Mouse (Mus musculus): ENCODE measurements around the gene Zscan22. TPM values are rescaled to one million over a fixed set of nuclear protein-coding genes. Genes with fewer than 3 reads are reported as not detected.
"Not testable (repeated sequence)": the region's sequence is repeated elsewhere in the genome, so short reads cannot be mapped to it uniquely, and the experiment has no call there.

Zscan22 gene
- total RNA-seq (2021) (10 to 100 TPM; 12.9 to 13.3 TPM), polyA plus RNA-seq (2012; rRNA removed) (7.5 and 7.7 TPM in 2 replicates)
- long read RNA-seq, partial matches to known transcripts: 0 of 9 reads
- long read RNA-seq, other reads (novel, unspliced or antisense): 4 of 9 reads

DNA sequence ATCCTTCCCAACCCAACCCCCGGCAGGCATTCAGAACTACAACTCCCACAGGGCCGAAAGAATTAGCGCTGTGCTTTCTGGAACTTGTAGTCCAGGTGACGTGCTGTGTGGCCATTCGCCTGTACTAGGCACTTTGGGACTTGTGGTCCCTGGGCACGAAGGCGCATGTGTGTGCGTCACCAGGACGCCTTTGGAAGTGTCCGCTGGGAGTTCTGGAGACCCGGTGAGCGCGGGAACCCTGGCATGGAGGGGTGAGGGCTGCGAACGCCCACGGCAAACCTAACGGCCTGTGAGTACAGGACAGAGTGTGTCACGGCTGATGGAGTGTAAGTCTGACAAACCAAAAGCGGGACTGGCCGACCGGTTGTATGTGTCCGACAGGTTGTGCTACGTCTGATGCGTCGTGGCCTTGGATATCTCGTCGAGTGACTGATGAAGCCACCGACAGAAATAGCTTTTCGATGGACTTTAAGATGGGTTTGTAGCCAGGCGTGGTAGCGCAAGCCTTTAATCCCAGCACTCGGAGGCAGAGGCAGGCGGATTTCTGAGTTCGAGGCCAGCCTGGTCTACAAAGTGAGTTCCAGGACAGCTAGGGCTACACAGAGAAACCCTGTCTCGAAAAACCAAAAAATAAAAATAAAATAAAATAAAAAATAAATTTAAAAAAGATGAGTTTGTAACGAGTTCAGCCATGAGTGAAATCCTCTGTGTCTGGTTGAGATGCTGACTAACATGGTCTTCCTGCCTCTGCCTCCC, at the start of gene Zscan22:
TSS of gene Zscan22 (plus strand) at position 161 of the 756 bp plus-strand sequence.
- peak; percentile 95 for DNase-seq

GRCm38 (mm10) chr7:12874301-12874700, 23.3 kb upstream of the Zscan22 start:
- DNase-seq: peak; percentile 17

- DNase-seq: no peak
Observed at GRCm38 (mm10) chr7:12880036-12880435, 17.6 kb upstream of the Zscan22 start.

GRCm38 (mm10) chr7:12880497-12880896, 17.1 kb upstream of the Zscan22 start:
- DNase-seq: not testable (repeated sequence)

DNA sequence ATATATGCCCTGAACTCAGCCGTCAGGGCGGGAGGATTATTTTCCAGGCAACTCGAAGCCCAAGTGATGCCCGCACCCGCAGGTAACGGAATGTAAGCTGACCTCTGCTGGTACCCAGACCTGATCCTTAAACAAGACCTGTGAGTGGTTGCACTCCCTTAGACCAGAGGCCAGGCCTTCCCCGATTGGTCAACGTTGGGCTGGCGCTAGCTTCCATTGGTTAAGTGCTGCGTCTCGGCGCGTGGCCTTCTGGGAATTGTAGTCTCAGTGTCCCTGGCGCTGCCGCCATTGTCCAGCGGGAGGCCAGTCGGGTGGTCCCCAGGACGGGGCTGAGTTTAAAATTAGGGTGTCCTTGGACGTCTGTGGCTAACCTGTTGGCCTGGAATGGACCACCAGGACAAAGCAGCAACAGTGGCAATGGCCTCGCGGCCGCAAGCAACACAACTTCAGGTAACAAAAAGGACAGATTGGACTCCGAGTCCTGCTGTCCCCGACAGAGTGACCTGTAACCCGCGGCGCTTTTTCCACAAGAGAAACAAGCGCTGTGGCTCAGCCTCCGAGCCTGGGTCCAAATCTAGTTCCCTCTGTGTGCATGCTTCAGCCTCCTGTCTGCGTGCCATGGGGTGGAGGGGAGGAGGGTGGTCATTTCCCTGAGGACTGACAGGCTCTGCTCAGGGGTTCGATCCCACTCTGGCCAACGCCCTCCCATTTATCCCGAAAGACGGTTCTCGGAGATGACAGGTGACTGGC, 16.5 kb upstream of the Zscan22 start, which contains the start of gene Zfp128:
TSS of gene Zfp128 (plus strand) at position 267 of the 750 bp plus-strand sequence.
- DNase-seq: peak; percentile 96

DNA sequence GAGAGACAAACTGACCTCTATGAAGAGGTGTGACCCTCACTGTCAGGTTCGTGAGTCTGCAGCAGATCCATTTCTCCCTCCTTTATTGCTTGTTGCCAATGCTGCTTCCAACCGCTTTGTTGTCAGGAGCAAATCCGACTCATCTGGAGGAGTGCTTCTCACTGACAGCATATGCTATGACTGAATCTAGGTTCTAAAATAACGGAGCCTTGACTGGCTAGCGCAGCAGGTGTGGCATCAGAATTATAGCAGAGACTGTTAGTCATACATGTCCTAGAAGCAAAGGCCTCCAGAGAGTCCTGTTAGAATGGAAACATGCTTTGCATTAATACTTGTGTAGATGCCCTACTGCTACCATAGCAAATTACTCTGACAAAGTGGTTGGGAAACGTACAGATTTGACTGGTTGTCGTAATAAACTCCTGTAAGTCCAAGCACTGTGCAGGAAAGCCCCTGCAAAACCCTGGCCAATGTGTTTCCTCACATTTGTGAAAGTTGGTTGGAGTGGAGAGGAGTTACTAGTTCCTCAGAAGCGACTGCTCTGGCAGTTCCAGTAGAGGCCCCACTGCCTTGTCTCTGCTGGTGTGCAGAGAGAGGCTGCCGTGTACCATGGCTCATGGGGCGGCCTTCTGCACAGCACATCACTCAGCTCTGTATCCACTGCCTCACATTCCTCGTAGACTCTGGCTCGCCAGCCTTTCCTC, 10.9 kb upstream of the Zscan22 start:
- no peak for DNase-seq

DNA sequence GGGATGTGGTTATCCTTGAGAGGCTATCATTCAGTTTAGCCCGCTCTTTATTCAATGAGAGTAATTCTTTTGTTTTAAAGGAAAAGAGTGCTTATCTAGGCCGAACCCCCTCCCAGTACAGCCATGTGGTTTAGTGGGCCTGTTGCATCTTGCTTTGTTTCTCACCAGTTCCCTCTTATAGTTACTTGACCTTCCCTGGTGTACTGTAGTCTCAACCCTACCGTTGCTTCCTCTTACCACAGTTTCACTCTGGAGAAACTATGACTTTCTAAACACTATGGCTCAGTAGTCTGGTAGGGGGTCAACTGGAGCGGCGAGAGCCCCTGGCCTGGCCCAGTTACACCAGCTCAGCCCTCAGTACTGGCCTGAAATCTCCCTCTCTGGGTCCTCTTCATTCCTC, 10.0 kb upstream of the Zscan22 start:
- no peak for DNase-seq

DNA sequence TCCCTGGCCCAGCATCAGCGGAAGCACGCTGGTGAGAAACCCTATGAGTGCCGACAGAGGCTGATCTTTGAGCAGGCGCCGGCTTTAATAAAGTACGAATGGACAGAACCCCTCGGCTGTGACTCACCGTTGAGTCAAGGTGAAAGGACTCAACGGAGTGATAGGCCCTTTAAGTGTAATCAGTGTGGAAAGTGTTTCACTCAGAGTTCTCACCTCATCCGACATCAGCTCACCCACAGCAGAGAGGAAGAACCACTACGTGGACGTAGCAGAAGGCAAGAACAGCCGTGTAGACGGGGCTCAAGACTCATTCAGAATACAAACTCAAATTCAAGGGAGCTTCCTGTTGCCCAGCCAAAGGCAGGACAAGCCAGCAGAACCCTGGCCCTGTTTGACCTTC, 6.7 kb upstream of the Zscan22 start:
- no peak for DNase-seq

DNA sequence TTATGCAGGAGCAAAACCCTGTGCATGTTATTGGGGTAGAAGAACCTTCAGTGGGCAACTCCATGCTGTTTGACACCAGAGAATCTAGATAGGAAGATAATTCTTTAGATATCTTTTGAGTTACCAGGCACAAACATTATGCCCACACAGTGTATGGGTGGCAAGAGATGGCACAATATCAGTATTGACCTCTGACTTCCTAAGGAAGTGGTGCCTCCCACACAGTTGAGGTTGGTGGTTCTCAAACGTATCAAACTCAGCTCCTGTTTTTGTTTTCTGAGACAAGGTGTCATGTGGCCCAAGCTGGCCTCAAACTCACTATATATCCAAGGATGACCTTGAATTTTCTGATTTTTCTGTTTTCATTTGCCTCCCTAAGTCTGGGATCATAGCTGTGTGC, 6.3 kb upstream of the Zscan22 start:
- DNase-seq: no peak

DNA sequence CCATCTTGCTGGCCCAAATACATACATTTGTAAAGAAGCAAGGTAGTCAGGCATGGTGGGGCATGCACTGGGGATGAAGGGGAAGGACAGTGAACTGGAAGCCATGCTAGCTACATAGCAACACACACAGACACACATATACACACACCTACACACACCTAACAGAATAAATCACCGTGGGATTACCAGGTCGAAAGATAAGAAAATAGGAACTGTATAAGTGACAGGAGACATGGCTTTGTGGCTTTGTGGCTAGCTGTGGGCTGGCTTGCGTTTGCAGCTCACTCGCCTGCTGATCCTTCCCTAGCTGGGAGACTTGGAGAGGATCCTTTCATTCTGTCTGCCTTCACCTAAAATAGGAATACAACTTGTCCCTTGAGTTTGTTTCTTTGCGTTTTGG, 3.9 kb downstream of the Zscan22 start:
- no peak for DNase-seq

DNA sequence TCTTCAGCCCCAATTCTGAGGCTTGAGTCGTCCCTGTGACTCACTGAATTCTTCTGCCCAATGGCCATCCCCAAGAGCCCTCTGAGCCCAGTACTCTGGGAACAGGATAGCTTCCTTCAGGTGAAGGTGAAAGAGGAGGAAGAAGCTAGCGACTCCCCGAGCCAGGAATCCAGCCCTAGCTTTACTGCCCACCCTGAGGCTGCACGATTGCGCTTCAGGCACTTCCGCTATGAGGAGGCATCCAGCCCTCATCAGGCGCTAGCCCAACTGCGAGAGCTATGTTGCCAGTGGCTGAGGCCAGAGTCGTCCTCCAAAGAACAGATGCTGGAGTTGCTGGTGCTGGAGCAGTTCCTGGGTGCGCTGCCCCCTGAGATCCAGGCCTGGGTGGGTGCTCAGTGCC, 6.0 kb downstream of the Zscan22 start:
- no peak for DNase-seq

DNA sequence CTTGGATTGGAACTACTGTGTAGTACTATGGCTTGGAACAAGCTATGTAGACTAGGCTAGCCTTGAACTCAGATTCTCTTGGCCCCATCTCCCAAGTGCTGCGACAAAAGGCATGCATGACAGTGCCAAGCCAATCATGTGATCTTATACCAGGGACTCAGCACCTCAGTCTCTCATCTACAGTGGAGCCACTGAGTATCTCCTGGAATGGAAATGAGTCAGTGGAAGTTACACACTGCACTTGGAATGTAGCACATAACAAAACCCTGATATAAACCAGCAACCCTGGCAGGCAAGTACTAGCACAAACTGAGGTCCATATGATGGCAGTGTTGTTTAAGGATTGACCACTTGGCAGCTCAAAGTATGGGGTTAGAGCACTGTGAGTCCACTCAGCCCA, 7.5 kb downstream of the Zscan22 start:
- DNase-seq: peak; percentile 45

- peak; percentile 82 for DNase-seq
Observed at GRCm38 (mm10) chr7:12909498-12909962, 11.9 kb downstream of the Zscan22 start.

- DNase-seq: peak; percentile 75
Observed at GRCm38 (mm10) chr7:12910181-12910668, 12.6 kb downstream of the Zscan22 start.

DNA sequence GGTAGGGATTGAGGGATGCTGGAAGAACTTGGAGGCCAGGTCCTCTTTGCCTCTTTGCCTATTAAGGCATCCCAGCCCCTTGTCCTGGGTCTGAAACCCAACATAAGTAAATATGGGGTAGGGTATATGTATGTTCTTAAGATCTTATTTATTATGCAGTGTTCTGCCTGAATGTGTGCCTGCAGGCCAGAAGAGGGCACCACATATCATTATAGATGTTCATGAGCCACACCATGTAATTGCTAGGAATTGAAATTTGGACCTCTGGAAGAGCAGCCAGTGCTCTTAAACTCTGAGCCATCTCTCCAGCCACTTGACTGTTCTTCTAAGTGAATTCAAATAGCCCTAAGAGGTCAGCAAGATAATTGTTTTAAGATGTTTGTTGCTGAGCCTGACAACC, 15.9 kb downstream of the Zscan22 start:
- no peak for DNase-seq

DNA sequence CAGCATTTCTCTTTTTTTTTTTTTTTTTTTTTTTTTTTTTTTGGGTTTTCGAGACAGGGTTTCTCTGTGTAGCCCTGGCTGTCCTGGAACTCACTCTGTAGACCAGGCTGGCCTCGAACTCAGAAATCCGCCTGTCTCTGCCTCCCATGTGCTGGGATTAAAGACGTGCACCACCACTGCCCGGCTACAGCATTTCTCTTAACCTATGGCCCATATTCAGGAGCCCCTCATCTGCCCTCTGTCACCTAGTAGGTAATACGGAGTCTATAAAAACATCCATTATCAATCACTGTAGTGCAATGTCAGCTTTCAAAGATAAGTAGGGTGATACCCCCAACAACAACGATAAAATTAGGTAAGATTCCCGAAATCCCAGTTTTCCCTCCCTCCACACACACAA, 22.9 kb downstream of the Zscan22 start:
- not testable (repeated sequence) for DNase-seq

GRCm38 (mm10) chr7:12921318-12921704, 23.7 kb downstream of the Zscan22 start:
- no peak for DNase-seq

- peak; percentile 98 for DNase-seq
Observed at GRCm38 (mm10) chr7:12921705-12922465, 24.3 kb downstream of the Zscan22 start, which contains the start of gene Rps5. Gene Rps5 (plus strand): TSS chr7:12922290.

- no peak for DNase-seq
Observed at GRCm38 (mm10) chr7:12922729-12923128, 25.1 kb downstream of the Zscan22 start.

- DNase-seq: no peak
Observed at GRCm38 (mm10) chr7:12926316-12926715, 28.7 kb downstream of the Zscan22 start.

- no peak for DNase-seq
Observed at GRCm38 (mm10) chr7:12927191-12927680, 29.6 kb downstream of the Zscan22 start, which contains the start of gene Rnf225. Gene Rnf225 (plus strand): TSS chr7:12927416.
